Mouse (Mus musculus) kidney, postnatal 0 days (tissue): ENCODE data around the gene Zfp970. TPM values are rescaled to one million over a fixed set of nuclear protein-coding genes. Genes with fewer than 3 reads are reported as not detected.
"Not testable (repeated sequence)": the region's sequence is repeated elsewhere in the genome, so short reads cannot be mapped to it uniquely, and the experiment has no call there.

Experiments used
- ATAC-seq: fragments of 200-750 bp; cut with Nextera tagmentation; replicated peaks from 2 replicates; pipeline ENCODE4 v1.8.0; 2017; ENCODE audit warnings: low read depth, moderate number of reproducible peaks, moderate TSS enrichment, moderate library complexity; ENCODE audit not compliant: low FRiP score
- DNase-seq: peaks from one replicate; pipeline ENCODE4 v3.0.0-alpha.2; 2016; ENCODE audit warnings: low spot score
- H3K27ac ChIP-seq: fragments of 300-500 bp; sonication (generic); 2 replicates; pipeline ENCODE4 v1.5.1; 2014; ENCODE audit warnings: mild to moderate bottlenecking
- H3K27me3 ChIP-seq: fragments of 300-500 bp; sonication (generic); 2 replicates; pipeline ENCODE4 v1.6.1; 2014; ENCODE audit warnings: low read length, mixed read lengths; ENCODE audit not compliant: insufficient read depth
- H3K36me3 ChIP-seq: fragments of 300-500 bp; sonication (generic); 2 replicates; pipeline ENCODE4 v1.6.1; 2014; ENCODE audit warnings: low read length, mixed read lengths; ENCODE audit not compliant: insufficient read depth
- H3K4me1 ChIP-seq: fragments of 300-500 bp; sonication (generic); replicated peaks from 2 replicates; pipeline ENCODE4 v1.6.1; 2014; ENCODE audit warnings: antibody characterized with exemption, low read length, mixed read lengths; ENCODE audit not compliant: insufficient read depth
- H3K4me2 ChIP-seq: fragments of 300-500 bp; sonication (generic); 2 replicates; pipeline ENCODE4 v1.6.1; 2014; ENCODE audit warnings: mild to moderate bottlenecking, low read length, moderate library complexity, mixed read lengths
- H3K4me3 ChIP-seq: fragments of 300-500 bp; sonication (generic); replicated peaks from 2 replicates; pipeline ENCODE4 v1.5.1; 2014; ENCODE audit warnings: low read depth, low read length
- H3K9ac ChIP-seq: fragments of 300-500 bp; sonication (generic); 2 replicates; pipeline ENCODE4 v1.6.1; 2014; ENCODE audit warnings: low read depth, low read length
- H3K9me3 ChIP-seq: fragments of 300-500 bp; sonication (generic); replicated peaks from 2 replicates; pipeline ENCODE4 v1.6.1; 2016; ENCODE audit warnings: low read length, inconsistent platforms, mixed read lengths
- CTCF ChIP-seq: IDR thresholded peaks from 2 replicates; pipeline ENCODE4 v1.5.1; 2016; ENCODE audit warnings: antibody characterized with exemption, low read depth, mild to moderate bottlenecking, moderate library complexity
- WGBS: fragments of 180-500 bp; shearing (Covaris S2); extraction: QIAGEN DNeasy Blood & Tissue Kit; methylation state at CpG from one replicate; pipeline ENCODE4 v1.1.7; 2014; 5-methylcytosine and 5-hydroxymethylcytosine counted together
- polyA plus RNA-seq: library from polyadenylated mRNA; unstranded; fragments of >200 nt; fragmentation: Nextera tagmentation; extraction: Ambion mirVana; gene quantifications from 2 replicates; pipeline ENCODE4 v1.2.1, GENCODE M21; 2015

Zfp970 gene
- polyA plus RNA-seq, 1 experiment from 2014 or later = 10.2 TPM

DNA sequence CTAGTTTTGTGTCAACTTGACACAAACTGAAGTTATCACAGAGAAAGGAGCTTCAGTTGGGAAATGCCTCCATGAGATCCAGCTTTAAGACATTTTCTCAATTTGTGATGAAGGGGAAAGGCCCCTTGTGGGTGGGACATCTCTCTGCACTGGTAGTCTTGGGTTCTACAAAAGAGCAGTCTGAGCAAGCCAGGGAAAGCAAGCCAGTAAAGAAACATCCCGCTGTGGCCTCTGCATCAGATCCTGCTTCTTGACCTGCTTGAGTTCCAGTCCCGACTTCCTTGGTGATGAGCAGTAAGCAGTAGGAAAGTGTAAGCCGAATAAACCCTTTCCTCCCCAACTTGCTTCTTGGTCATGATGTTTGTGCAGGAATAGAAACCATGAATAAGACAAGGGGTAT, 47.4 kb downstream of the Zfp970 start:
- H3K4me1 ChIP-seq, H3K9ac ChIP-seq, ATAC-seq, H3K9me3 ChIP-seq, H3K27me3 ChIP-seq, H3K27ac ChIP-seq, H3K36me3 ChIP-seq, DNase-seq, H3K4me2 ChIP-seq, H3K4me3 ChIP-seq: not testable (repeated sequence)
- WGBS = 90% methylated on average over 3 of the region's 3 CpGs

GRCm38 (mm10) chr2:177513991-177514479, 49.5 kb downstream of the Zfp970 start:
- H3K9ac ChIP-seq, H3K27ac ChIP-seq, H3K4me2 ChIP-seq, H3K27me3 ChIP-seq, H3K9me3 ChIP-seq, H3K36me3 ChIP-seq, ATAC-seq, H3K4me1 ChIP-seq, H3K4me3 ChIP-seq, DNase-seq: not testable (repeated sequence)
- WGBS = 93% methylated on average over 4 of the region's 4 CpGs

DNA sequence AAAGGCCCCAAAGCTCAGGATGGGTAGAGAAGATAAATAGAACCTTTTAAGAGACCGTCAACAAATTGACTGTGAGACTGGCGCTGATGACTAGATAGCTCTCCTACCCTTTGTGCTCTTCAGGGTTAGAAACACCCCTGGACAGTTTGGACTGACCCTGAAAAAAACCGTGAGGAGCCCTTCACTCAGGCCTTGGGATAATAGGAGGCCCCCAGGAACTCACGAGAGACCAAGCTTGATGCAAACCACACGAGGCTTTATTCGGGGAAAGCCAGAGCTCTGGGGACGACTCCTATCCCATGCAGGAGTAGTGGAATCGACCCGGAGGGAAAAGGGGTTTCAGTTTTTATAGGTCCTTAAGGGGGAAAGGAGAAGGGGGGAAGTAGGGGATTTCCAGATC, 53.2 kb downstream of the Zfp970 start:
- H3K4me3 ChIP-seq, H3K36me3 ChIP-seq, ATAC-seq, H3K27me3 ChIP-seq, DNase-seq, H3K4me2 ChIP-seq, H3K27ac ChIP-seq, H3K4me1 ChIP-seq, H3K9me3 ChIP-seq, H3K9ac ChIP-seq: not testable (repeated sequence)
- 84% methylated on average over 9 of the region's 9 CpGs for WGBS

- not testable (repeated sequence) for H3K27me3 ChIP-seq, H3K4me1 ChIP-seq, H3K4me2 ChIP-seq, DNase-seq, H3K4me3 ChIP-seq, ATAC-seq, H3K27ac ChIP-seq, H3K36me3 ChIP-seq, H3K9ac ChIP-seq, H3K9me3 ChIP-seq
- 85% methylated on average over 7 of the region's 7 CpGs for WGBS
Observed at GRCm38 (mm10) chr2:177518354-177518753, 53.8 kb downstream of the Zfp970 start.

GRCm38 (mm10) chr2:177518960-177519359, 54.4 kb downstream of the Zfp970 start:
- not testable (repeated sequence) for H3K27me3 ChIP-seq, H3K9me3 ChIP-seq, DNase-seq, H3K9ac ChIP-seq, H3K4me1 ChIP-seq, H3K36me3 ChIP-seq, H3K4me2 ChIP-seq, H3K4me3 ChIP-seq, ATAC-seq, H3K27ac ChIP-seq
- 87% methylated on average over 1 of the region's 1 CpGs for WGBS

DNA sequence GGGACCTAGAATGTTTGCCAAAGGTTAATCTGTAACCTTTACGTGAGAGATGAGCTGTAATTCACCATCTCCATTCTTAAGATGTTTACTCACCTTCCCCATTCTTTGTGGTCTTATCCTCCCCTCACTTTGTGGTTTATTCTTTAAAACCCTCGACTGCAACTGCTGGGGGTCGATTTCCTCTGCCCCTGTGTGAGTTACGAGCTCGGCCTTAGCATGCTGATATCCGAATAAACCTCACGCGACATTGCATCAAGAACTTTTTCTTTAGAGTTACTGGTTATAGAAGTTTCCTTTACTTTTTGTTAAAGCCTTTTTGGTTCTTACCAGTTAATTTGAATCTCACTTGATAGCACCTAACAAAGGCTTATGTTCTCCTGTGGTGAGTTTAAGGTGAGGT, 55.5 kb downstream of the Zfp970 start:
- Histone ChIP-seq H3K9me3 (no peaks in the 10 kb centered on the region), H3K27me3 (no peaks in the 10 kb centered on the region), H3K4me2 (no peak overlapping the region), H3K9ac (no peak overlapping the region), H3K4me1 (no peaks in the 10 kb centered on the region), H3K27ac (no peak overlapping the region), H3K36me3 (no peaks in the 10 kb centered on the region), H3K4me3 (no peak overlapping the region)
- ATAC-seq (no peak), DNase-seq (no peak)
- 79% methylated on average over 8 of the region's 8 CpGs for WGBS
- no peak for TF ChIP-seq CTCF

- H3K4me3 ChIP-seq = no peak overlapping the region
- H3K27me3 ChIP-seq = no peaks in the 10 kb centered on the region
- H3K9me3 ChIP-seq = no peaks in the 10 kb centered on the region
- H3K9ac ChIP-seq = no peak overlapping the region
- no peak for TF ChIP-seq CTCF
- H3K4me1 ChIP-seq = no peaks in the 10 kb centered on the region
- no peaks in the 10 kb centered on the region for H3K36me3 ChIP-seq
- no peak overlapping the region for H3K27ac ChIP-seq
- DNase-seq (no peak), ATAC-seq (no peak)
- 94% methylated on average over 20 of the region's 20 CpGs for WGBS
- H3K4me2 ChIP-seq = no peak overlapping the region
Observed at GRCm38 (mm10) chr2:177523061-177523460, 58.5 kb downstream of the Zfp970 start.

GRCm38 (mm10) chr2:177523674-177524073, 59.1 kb downstream of the Zfp970 start:
- not testable (repeated sequence) for H3K9me3 ChIP-seq, H3K9ac ChIP-seq, H3K4me1 ChIP-seq, H3K36me3 ChIP-seq, H3K4me2 ChIP-seq, H3K4me3 ChIP-seq, ATAC-seq, H3K27me3 ChIP-seq, H3K27ac ChIP-seq, DNase-seq
- 91% methylated on average over 6 of the region's 6 CpGs for WGBS

DNA sequence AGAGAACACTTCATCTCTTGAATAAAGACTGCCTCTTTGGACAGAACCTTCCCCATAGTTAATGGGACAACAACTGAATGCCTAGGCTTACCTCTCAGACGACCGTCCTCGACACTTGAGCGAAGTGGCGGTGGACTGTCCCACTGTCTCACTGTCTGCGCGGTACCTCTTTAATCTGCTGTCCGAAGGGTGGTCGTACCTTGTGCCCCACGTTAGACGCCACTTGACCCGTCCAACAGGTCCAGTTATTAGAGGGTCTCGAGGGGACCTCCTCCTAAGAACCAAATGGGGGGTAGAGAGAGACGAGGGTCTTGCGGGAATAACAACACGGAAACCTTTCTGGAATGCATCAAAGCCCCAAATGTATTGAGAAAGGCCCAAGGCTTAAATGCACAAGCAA, 59.6 kb downstream of the Zfp970 start:
- H3K9ac ChIP-seq, H3K4me1 ChIP-seq, H3K9me3 ChIP-seq, H3K27ac ChIP-seq, H3K4me3 ChIP-seq, DNase-seq, H3K27me3 ChIP-seq, H3K36me3 ChIP-seq, ATAC-seq, H3K4me2 ChIP-seq: not testable (repeated sequence)
- WGBS = 91% methylated on average over 16 of the region's 16 CpGs
